Mouse (Mus musculus): Measurements from ENCODE around the gene Mthfd1l.
A peak's percentile ranks its signal among the peaks of the same experiment; 100 is the strongest.

Gene Mthfd1l

DNA sequence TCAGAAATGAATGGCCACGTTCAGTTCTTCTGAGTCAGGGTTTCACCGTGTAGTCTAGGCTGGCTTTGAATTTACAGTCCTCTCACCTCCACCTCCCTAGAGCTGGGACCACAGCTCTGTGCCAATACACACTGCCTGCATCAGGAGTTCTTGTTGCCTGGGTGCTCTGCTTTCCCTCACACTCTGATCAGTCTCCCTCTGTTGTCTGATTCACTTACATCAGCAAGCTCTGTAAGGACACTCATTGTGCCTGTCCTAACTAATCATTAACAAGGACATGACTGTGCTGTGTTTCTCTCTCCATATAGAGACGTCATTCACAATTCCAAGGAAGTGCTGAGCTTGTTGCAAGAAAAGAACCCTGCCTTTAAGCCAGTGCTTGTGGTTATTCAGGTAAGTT, 5.4 kb downstream of the Mthfd1l start:
- no peak for DNase-seq (ENCODE audit: low read depth)

DNA sequence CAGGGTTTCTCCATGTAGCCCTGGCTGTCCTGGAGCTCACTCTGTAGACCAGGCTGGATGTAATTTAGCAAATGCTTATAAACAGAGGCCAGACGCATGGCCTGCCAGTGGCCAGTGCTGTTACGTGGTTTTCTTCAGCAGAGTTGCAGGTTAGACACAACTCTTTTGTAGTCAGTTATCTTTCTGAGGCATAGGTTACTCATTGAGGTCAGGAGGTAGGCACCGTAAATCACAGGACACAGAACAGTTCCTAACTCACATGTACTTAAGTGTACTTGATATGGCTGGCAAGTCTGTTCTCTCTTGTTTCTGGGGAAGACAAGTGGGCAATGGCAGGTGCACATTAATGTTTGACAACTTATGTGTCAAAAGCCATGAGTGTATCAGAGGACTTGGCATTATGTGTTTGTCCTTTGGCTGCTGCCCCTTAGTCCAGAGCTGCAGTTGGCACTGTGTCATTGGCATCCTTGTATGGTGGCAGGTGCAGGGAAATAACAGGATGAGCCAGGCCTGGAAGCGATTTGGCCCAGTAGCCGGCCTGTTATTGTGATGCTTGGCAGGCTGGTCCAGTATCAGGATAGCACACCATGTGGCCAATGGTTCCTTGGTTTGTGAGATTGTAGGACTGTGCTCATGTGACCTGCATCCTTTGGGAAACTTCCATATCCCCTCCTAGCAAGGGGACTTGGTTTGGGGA, 6.0 kb downstream of the Mthfd1l start:
- no peak for DNase-seq (ENCODE audit: low read depth)

DNA sequence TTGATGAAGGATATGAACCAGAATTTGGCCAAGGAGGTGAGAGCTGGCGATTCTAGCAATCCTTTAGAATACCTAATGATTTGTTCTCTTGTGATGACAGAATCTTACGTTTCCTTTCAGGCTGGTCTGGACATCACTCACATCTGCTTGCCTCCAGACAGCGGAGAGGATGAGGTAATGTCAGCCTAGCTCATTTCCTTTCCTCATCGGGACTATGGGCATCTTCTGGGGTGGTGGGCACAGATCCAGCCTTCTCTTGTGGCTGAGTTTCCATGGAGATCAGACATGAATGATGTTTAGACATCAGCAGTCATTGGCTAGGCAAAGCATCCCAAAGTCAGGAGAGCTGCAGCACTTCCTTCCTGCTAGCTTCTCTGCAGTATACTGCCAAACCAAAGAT, 7.3 kb downstream of the Mthfd1l start:
- no peak for DNase-seq (ENCODE audit: low read depth)

DNA sequence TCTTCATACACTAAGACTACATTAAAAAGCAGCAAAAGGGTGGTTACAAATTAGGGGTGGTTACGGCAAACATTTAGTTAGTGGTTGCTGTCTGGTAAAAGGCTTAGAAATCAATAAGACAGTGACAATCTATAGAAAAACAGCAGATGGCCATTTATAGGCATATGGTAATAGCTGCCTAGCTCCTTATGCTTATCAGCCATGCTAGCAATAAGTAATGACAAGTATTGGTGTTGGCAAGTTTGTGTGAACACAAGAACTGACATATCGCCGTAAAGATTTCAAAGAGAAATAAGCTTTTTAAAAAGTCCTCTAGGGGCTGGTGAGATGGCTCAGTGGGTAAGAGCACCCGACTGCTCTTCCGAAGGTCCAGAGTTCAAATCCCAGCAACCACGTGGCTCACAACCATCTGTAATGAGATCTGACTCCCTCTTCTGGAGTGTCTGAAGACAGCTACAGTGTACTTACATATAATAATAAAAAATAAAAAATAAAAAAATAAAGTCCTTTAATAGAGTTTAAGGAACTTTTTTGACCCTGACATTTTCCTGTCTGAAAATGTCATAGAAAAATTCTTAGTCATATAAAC, 17.5 kb downstream of the Mthfd1l start:
- no peak for DNase-seq (ENCODE audit: low read depth)

DNA sequence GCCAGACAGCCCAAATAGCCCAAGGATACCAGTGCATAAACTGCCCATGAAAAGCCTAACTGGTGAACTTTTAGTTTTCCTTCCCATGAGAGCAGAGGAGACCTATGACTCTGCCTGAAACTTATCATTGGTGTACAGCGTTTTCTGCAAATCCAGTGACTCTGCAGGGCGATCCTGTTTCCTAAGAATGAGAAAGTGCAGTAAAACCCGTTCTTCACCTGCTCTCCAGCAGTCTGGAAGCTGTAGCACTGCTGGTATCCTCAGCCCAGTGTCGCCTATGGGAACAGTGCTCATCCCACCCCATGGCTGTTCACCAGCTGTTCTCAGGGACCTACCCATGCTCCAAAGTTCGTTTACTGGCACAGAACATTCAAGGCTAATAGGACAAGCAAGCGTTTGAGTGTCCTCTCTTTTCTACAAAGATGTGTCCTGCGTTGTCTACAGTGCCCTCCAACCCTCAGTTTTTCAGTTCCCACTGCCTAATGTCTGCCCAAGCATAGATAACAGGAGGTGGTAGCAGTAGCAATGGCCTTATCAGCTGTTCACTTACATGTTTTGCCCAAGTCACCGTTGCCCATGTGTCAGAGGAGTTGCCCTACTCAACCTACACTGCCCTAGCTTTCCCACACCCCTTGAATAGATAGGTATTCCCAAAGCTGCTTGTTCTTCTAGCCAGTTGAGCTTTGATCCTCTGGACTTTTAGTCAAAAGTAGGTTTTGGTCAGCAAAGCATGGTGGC, 20.6 kb downstream of the Mthfd1l start:
- no peak for DNase-seq (ENCODE audit: low read depth)

DNA sequence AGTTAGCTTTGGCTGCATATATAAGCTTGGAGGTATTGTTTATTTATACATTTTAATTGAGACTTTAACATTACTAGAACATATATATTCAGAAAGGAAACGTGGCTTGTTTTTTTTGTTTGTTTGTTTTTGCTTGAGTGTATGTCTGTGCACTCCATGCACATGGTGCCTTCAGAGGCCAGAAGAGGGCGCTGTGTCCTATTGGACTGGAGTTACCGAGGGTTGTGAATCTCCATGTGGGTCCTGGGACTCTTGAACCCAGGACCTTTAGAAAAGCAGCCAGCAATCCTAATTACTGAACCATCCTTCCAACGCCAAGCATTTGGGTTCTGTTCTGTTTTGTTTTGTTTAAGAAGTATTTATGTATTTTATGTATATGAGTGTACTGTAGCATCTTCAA, 22.4 kb downstream of the Mthfd1l start:
- DNase-seq (ENCODE audit: low read depth) = peak; percentile 34

DNA sequence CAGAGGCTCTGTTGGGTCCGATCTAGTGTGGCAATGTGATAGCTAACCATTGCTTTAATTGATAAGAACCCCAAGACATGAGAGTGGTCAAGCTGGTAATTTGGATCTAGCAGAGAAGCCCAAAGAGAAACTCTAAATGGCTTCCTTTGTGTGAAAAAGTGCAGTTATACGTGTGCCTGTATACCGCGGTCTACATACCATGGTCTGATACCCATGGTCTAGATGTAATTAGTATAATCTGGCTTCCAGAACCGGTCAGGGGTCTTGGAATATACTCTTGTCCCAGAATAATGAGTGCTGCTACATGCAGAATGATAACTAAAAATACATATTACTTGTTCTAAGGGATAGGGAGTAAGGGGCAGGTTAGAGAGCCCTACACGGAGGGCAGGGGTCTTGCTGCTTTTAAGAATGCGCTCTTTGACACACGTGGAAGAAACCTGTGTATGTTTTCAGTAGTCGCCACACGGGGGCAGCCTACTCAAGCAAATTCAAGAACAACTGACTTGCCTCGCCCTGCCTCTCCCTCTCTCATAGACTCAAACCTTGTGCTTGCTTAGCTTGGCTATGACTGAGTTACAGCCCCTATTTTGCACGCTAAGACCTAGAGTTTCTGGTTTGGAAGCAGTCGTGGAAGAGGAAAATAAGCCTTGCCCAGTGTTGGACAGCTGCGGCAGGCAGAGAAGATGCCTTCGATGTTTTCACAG, 23.4 kb downstream of the Mthfd1l start:
- DNase-seq (ENCODE audit: low read depth) = peak; percentile 85

DNA sequence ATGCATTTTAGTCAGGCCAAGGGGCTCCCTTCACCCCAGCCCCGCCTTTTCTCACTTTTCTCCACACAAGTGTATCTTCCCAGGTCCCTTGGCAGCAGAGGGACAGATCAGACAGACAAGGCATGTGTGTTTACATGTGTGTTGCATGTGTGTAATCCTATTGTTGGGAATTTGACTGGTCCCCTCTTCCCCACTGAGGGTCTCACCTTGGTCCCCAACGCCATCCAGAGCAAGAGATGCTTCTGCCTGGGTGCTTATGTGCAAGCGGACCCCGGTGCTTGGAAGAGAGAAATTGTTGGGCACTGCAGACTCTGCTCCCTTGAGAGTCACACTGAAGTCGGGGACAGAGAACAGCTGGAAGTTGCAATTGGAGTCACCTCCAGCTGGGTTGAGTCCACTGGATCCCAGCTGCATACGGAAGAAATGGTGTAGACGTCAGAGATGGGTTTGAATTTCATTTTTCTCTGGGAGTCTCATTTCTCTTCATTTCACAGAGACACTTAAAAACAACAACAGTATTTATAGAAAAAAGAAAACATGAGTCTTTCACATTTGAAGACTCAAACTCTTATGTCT, 25.0 kb downstream of the Mthfd1l start:
- no peak for DNase-seq (ENCODE audit: low read depth)

DNA sequence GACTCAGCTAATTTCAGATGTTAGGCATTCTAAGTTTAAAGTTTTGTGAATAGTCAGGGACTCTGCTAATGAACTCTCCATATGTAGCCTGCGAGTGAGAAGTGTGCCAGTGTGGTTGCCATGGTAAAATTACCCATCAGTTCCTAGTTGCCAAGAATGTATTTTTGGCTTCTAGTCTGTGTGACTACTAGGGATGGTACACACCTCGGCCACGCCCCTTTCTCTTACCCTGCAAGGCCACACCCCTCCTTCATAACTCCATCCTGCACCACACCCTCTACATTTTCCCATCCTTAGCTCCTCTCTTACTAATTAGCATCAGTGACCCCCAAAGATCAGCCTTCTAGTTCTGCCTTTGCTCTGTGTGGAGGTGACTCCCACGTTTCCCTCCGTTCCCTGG, 29.8 kb downstream of the Mthfd1l start:
- DNase-seq (ENCODE audit: low read depth) = no peak

DNA sequence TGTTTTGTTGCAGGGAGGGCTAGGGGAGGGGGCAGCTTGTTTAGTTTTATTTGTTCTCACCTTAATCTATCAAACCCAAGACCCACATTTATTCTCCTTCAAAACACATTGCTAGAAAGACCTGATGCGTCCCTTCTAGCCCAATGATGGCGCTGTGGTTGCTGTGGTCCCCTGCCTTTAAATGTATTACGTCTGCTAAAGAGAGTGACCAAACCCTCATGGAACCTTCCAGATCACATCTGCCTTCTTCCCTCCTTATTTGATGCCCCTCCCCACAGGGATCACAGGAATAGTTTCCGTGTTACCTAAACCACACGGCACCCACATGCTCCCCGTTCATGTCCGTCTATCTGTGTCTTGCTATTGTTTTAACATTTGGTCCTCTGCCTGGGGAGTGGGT, 32.3 kb downstream of the Mthfd1l start:
- DNase-seq (ENCODE audit: low read depth) = no peak

DNA sequence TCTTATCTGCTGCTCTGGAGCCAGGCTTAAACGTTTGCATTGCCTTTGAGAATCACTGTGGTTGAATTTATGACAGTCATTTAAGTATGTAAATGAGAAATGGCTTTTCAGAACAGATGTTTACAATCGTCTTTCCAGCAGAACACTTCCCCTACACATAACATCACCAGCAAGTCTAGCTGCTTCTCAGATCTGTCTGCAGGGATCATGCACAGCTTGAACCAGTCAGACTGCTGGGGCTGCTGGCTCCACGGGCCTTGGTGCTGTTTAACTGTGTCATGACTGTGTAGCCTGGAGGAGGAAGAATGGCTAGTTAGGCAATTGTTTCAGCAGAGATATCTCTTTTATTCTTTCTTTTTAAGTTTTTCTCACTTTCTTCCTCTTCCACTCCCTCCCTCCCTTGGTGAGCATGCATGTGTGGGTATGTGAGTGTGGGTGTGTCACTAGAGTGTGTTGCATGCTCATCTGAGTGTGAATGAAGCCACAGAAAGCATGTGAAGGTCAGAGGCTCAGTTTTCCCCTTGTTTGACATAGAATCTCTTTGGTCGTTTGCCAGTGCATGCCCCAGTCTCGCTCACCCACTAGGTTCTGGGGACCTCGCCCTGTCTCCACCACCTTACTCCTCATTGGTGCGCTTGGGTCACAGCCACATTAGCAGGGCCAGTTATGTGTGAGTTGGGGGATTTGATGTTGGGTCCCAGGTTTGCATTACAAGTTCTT, 33.5 kb downstream of the Mthfd1l start:
- DNase-seq (ENCODE audit: low read depth) = no peak

DNA sequence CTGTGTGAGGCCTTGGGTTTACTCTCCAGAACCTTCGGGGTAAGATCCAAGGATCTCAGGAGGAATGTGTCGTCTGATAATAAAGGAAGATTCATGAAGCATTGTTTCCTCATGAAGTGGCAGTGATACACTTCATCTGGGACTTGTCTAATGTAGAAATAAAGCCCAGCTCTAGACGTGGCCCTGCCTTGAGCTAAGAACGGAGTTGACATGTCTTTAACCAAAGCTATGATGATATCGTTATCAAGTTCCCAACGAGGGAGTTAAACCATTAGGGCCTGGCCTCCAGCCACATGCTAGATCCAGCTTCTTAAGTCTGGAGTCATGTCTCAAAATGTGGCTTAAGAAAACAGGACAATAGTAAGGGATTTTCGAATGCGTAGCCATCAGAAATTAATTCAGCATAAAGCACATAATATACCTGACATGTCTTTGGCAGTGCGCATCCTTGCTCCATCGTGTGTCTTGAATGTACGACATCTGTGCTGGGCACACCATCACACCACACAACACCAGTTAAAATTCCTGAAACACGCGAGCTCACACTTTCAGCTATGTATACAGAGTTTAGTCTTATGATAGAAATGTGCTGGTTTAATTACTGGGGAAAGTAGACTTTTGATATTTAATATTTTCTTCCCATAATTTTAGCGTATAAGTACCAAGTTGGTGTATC, 49.8 kb downstream of the Mthfd1l start:
- DNase-seq (ENCODE audit: low read depth) = no peak

DNA sequence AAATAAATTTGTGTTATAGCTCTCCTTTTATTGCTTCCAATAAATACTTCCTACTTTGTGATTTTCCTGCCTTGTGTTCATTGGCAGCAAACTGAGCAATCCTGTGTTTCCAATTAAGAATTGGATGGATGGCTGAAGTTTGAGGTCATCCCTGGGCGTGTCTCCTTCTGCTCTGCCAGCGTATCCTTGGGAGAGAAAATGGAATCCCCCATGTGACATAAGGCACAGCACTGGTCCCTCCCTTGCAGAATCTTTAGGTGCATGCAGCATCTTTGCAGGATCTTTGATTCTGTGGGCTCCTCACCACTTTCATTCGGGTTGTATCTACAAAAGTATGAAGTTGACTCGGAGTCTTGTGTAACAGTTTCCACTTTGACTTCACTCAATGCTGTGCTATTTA, 53.7 kb downstream of the Mthfd1l start:
- DNase-seq (ENCODE audit: low read depth) = no peak

DNA sequence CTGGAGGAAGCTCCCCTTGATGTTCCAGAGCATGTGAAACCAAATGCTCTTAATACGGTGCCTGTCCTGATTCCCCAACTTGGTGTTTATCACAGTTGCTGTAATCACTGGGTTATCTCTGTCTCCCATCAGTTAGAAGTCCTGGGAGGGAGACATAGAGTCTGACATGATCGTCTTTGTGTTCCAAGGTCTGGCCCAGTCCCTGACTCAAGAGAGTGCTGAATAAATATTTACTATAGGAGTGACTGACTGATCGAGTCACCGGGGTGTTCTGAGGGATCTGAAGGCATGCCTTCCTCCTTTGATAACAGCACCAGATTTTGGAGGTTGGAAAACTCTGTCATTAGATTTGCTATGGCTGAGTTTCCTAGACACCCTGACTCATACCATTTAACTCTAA, 54.5 kb downstream of the Mthfd1l start:
- no peak for DNase-seq (ENCODE audit: low read depth)

DNA sequence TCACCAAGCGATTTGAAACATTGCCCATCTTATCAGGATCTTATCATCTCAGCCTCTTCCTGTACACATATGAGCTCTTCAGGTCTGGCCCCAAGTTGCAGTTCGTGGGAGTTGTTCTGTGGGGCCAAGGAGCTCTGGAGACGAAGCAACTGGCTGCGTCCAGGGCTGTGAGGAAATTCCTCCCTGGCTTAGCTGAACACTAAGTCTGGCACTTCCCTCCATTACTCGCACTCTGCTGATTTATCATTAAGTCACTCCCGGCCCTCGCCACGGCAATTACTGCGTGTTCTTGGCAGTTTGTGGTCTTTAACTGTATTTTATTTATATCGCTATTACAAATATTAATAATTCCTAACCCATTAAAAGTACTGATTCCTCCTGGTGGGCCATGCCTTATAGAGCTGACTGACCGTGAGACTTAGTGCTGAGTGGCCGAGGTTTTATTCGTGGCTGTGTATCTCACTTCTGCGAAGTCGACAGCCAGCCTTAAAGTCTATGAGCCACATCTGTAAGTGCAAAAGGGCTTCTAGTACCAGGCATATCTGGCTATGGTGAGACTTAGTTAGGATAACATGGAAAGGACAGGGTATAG, 56.0 kb downstream of the Mthfd1l start:
- DNase-seq (ENCODE audit: low read depth) = no peak

DNA sequence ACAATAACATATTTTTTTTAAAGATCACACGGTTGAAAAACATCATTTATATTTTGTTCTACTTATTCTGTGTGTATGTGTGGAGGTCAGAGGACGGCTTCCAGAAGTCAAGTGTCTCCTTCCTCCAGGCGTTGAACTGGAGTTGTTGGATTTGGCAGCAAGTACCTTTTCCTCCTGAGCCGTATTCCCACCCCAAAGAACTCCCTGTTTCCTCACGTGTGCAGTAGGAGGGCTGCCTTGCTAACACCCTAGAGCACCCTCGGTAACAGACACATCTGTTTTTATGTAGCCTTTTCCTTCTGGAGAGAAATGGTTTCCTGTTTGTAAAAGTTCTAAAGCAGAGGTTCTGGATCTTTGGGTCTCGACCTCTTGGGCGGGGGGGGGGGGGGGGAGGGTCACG, 60.8 kb downstream of the Mthfd1l start:
- DNase-seq (ENCODE audit: low read depth) = no peak

DNA sequence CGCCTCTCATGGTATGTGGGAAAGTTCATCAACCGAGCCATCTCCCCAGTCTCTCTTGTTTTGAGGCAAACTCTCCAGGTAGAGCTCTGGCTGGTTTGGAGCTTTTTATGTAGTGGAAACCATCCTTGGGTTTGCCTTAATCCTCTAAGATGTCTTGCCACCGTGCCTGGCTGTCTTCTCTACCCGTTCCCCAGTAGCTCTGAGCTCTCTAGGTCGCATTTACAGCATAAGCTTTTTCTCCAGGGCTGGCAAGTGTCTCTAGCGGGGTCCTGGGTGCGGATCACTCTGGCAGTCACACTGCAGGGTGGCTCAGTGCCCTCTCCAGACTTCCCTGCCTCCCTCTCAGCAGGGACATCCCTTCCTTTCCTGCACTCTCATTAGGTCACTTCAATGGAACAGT, 63.6 kb downstream of the Mthfd1l start:
- DNase-seq (ENCODE audit: low read depth) = no peak

DNA sequence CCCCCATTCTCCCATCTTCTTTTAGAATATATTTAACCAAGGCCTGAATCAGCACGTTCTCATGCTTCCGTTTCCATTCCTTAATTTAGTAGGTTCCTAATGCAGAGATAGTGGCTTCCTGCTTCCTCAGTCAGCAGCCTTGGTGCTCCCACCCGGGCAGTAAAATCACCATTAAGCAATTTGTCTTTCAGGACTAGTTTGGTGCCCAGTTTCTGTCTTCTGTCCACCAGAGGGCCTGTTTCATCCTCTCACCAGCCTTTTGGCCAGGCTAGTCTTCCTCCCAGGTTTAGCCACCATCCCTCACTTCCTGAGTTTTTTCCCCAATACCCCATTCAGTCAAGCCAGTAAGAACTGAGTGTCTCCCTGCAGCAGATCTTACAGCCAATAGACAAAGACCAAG, 64.1 kb downstream of the Mthfd1l start:
- DNase-seq (ENCODE audit: low read depth) = no peak

DNA sequence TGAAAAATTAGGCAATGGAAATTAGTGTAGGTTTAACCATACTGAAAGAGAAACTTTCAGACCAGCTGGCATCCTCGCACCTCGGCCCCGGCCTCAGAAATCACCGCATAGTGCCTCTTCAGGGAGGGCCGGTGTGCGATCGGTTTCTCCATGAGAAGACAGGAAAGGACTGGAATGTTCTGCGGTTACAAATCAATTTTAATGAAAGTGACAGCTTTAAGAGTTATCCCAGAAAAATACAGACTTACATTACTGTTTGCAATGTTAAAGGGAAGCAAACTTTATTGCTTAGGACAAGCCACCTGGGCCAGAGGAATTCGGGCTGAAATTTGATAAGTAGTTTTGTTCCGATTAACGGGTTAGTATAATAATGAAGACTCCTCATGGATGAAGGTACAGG, 65.7 kb downstream of the Mthfd1l start:
- no peak for DNase-seq (ENCODE audit: low read depth)

DNA sequence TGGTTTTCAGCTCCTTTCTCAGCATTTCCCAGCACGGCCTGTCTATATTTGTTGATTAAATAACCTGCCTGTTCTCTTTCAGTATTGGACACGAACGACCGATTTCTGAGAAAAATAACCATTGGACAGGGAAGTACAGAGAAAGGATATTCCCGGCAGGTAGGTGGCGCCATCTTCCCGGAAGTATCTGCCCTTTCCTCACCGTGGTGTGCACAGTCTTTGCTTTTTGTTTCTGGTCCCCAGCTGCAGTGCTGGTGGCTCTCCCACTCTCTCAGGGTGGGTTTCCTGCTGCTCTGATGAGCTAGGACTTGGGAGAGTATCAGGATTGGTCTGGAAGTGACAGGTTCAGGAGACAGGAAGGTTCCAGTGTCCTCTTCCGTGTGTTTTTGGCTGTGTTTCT, 68.8 kb downstream of the Mthfd1l start:
- peak; percentile 57 for DNase-seq (ENCODE audit: low read depth)

DNA sequence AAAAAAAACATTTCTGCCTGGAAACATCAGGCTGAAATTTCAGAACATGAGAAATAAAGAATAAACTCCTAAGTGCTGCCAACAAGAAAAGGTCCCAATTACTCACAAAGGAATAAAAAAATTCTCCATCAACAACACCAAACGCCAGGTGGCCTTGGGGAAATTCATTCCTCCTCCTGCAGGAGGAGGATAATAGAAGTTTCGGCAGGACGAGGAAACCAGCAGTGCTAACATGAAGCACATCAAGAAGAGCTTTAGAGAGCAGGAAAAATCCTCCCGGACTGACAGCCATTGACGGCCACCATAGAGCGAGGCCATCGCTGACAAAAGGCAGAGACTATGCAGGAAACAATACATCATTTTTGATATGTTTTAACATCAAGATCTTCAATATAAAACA, 71.5 kb downstream of the Mthfd1l start:
- no peak for DNase-seq (ENCODE audit: low read depth)
